Mouse (Mus musculus): ENCODE results near the gene Bicd2.

Gene Bicd2

GRCm38 (mm10) chr13:49341012-49341830, at the start of gene Bicd2:
Gene Bicd2 (plus strand): TSS chr13:49341585.
- peak; percentile 97 to 98 for DNase-seq (ENCODE audit: low spot score in 2 of 2)

DNA sequence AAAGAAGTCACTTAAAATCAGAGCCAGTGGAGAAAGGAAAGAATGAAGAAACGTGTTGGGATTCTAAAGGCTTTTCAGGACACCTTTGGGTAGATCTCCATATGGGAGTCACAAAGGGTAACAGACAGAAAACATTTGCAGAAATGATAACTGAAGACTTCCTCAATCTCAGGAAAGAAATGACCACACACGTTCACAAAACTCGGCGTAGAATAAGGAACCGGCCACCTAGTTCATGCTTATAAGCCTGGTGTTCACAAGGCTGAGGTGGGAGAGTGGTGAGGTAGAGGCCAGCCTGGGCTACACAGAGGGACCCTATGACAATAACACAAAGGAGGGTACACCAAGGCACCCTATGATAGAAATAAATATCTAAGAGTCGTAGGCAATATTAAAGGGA, 49.4 kb upstream of the Bicd2 start:
- DNase-seq (ENCODE audit: low spot score in 2 of 2) = no peak

DNA sequence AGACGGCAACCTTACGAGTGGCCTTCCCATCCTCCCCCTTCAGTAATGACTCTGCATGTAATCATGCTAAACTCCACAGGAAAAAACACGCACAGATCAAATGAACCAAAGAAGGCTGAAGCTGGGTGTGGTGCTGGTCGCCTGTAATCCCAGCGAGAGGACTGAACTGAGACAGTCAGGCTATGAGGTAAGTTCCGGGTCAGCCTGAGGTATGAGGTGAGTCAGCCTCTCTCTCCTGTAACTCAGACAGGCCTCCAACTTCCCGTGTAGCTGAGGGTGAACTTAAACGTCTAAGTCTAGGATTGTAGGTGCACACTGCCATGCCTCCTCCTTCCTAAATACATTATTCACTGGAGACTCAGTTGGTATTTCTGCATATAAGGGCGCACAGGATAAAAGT, 47.3 kb upstream of the Bicd2 start:
- no peak for DNase-seq (ENCODE audit: low spot score in 2 of 2)

- no peak for DNase-seq (ENCODE audit: low spot score in 2 of 2)
Measured at GRCm38 (mm10) chr13:49296270-49296669, 45.1 kb upstream of the Bicd2 start.

- DNase-seq (ENCODE audit: low spot score in 2 of 2) = peak; percentile 60 to 66
Measured at GRCm38 (mm10) chr13:49298514-49299381, 42.6 kb upstream of the Bicd2 start.

GRCm38 (mm10) chr13:49300771-49301170, 40.6 kb upstream of the Bicd2 start:
- no peak for DNase-seq (ENCODE audit: low spot score in 2 of 2)

- DNase-seq (ENCODE audit: low spot score in 2 of 2) = no peak
Measured at GRCm38 (mm10) chr13:49306771-49307310, 34.5 kb upstream of the Bicd2 start.

DNA sequence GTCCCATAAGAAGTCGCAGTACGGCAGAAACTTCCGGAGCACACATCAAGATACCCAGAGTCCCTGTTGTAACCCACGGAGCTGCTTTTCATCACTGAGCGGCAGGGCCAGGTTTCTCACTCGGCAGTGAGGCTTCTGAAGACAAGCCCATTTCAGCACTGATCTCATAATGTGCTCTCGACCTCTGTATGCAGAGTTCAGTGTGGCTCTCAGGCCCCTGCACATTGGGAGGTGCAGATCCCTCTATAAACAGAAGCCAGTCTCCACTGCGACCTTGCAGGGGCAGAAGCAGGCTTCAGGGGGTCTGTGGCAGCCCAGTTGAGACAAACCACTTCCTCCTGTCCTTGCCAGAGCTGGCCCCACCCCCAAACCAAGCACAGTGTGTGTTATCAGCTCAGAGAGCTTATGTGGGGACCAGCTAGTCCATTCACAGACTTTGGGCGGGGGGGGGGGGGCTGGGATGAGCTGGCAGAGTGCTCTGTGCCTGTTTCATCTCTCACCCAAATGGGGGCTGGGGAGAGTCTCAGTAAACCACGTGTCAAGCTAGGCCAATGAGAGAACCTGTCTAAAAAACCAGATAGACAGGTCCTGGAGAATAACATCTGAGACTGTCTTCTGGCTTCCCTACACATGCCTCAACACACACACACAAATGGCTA, 33.9 kb upstream of the Bicd2 start:
- peak; percentile 86 to 87 for DNase-seq (ENCODE audit: low spot score in 2 of 2)

DNA sequence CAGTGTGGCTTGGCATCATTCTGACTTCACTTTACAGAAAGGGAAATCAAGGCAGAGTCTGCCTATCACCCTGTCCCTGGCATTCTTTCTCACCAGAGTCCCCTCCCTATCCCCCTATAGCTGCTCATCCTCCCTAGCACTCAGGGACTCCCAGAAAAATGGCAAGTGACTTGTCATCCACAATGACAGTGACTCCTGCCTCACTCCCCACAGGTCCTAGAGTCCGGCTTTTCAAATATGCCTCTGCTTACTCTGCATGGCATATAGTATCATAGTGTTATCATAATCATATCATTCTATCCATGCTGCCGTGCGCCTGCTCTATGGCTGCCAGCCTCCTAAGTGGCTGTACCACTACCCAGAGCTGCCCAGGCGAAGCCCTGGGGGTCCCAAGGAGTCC, 33.2 kb upstream of the Bicd2 start:
- DNase-seq (ENCODE audit: low spot score in 2 of 2) = no peak

DNA sequence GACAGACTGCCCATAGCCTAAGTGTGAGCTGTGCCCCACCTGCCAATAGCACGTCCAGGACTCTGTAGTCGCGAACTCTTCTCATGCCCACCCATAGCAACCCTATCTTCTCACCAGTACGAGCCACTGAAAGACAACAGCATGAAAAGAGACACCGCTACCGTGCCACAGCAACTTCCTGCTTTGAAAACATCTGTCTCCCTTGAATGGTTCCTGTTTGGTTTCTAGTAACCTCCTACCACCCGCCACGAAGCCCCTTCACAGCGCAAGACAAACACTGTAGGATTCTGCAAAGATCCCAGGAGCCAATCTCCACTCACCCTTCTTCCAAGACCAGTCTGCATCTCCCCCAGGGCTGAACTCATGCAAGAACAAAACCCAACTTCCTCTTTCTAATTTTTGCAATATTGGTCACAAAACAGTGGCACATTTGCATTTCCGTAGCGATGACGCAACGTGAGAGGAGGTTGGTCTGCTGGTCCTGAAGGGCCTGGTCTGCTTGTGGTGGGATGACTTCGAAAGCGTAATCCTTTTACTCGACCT, 32.5 kb upstream of the Bicd2 start:
- peak; percentile 87 to 89 for DNase-seq (ENCODE audit: low spot score in 2 of 2)

GRCm38 (mm10) chr13:49309501-49309900, 31.9 kb upstream of the Bicd2 start:
- DNase-seq (ENCODE audit: low spot score in 2 of 2) = peak; percentile 12 to 28

GRCm38 (mm10) chr13:49311642-49312041, 29.7 kb upstream of the Bicd2 start:
- no peak for DNase-seq (ENCODE audit: low spot score in 2 of 2)

GRCm38 (mm10) chr13:49316386-49317162, 24.8 kb upstream of the Bicd2 start:
- no peak for DNase-seq (ENCODE audit: low spot score in 2 of 2)

DNA sequence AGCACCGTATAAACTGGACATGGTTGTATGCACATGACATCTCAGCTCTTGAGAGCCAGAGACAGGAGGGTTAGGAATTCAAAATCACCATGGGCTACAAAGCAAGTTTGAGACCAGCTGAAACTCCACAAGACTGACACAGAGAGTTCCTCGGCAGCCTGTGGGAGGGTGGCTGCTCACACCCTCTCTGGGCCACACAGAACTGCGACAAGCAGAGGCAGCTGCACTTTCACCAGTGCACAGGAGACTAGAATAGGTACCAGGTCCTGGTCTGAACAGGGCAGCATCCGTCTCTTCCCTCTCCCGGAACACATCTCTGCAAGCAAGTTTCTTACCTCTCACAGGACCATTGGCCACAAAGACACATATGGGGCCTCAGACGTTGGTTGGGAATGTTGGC, 23.9 kb upstream of the Bicd2 start:
- DNase-seq (ENCODE audit: low spot score in 2 of 2) = no peak

GRCm38 (mm10) chr13:49317914-49318313, 23.5 kb upstream of the Bicd2 start:
- no peak for DNase-seq (ENCODE audit: low spot score in 2 of 2)

DNA sequence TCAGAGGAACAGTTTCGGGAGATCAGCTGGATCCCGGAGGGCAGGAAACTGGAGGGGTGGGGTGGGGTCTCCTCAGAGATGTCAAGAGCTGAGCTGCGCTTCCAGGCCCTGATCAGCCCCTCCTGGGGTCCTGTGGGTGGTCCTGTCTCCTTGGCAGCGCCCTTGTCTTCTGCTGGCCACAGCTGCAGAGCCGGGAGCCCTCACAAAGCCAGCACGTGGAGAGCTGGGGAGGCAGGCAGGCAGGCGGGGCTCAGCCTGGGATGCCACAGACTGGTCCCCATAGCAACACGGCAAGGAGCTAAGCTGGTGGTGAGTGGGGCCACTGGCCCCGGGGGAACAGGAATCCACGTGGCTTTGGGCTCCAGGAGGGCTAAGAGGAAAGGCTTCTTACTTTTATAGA, 21.3 kb upstream of the Bicd2 start, which contains the start of gene Fgd3:
Fgd3 (minus strand) TSS at position 272 of the 400 bp plus-strand sequence.
- no peak for DNase-seq (ENCODE audit: low spot score in 2 of 2)

DNA sequence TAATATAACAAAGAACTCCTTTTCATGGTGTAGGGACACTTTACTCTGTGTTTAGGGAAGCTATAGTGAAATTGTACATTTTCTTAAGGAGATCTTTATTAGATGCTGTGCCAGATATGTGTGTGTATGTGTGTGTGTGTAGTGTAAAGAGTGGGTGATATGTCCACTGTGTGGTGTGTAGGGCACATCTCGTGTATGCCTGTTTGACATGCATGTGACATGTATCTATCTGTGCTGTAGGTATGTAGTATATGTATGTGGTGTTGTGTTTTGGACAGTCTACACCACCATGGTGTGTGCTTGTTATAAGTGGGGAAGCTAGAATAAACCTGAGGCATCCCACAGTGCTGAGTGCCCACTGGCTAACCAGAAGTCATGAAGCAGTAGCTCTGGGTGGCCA, 20.9 kb upstream of the Bicd2 start:
- DNase-seq (ENCODE audit: low spot score in 2 of 2) = no peak

DNA sequence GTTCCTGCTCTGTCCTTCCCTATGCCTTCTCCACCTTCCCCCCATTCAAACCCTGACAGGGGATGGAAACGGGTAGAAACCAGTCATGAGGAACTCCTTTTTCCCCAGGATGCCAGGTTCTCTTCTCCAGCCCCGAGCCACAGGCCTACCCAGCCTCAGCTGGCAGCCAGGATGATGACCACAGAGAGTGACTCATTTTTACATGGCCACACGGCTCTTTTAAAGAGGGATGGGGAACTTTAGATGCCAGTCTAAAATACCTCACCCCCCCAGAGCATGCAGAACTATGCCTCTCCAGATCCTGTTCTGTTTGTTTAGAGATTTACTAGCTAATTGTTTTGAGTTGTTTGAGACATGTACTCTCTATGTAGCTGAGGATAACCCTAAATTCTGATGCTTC, 19.9 kb upstream of the Bicd2 start:
- no peak for DNase-seq (ENCODE audit: low spot score in 2 of 2)

GRCm38 (mm10) chr13:49322169-49322568, 19.2 kb upstream of the Bicd2 start:
- no peak for DNase-seq (ENCODE audit: low spot score in 2 of 2)

DNA sequence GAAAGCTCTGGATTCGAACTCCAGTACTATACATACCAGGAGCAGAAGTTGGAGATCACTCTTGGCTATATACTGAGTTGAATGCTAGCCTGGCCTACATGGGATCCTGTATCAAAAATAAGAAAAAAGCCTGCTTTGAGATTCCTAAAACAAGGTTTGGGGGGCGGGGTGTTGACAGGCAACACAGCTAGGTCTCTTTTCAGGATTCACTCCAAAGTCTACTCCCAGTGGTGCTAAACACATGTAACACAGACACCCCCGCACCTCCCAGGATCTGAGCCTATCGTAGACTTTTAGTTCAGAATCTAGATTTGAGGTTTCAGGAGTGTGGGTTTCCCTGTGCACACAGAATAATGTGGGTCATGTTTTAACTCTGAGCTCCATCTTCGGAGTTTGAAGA, 18.6 kb upstream of the Bicd2 start:
- DNase-seq (ENCODE audit: low spot score in 2 of 2) = no peak

- no peak for DNase-seq (ENCODE audit: low spot score in 2 of 2)
Measured at GRCm38 (mm10) chr13:49324871-49325270, 16.5 kb upstream of the Bicd2 start.

Data from spleen, postnatal 36 days (tissue).